Mouse (Mus musculus): ENCODE results near the gene Krcc1. TPM values are rescaled to one million over a fixed set of nuclear protein-coding genes. Genes with fewer than 3 reads are reported as not detected.

Gene Krcc1
- total and polyA plus RNA-seq, 2 experiments from 2014 or later, result 14.6 to 20.9 TPM

DNA sequence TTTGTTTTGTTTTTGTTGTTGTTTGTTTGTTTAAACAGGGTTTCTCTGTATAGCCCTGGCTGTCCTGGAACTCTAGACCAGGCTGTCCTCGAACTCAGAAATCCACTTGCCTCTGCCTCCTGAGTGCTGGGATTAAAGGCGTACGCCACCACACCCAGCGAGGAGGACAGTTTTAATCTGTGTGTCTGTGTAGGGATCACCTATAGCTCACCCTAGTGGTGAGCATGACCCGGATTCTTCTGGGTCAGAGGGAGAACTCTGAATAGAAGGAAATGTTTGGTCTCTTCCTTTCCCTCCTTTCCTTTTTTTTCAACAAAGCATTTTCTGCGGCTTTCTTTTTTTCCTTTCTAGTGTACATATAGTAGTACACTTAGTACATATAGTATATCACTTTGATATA, 23.8 kb downstream of the Krcc1 start:
- H3K4me3 ChIP-seq (ENCODE audit: low read depth, low read length), result no peak overlapping the region
- H3K36me3 ChIP-seq (ENCODE audit: insufficient read depth), result no peaks in the 10 kb centered on the region
- H3K9ac ChIP-seq, result no peak overlapping the region
- no peak for ATAC-seq
- H3K9me3 ChIP-seq (ENCODE audit: low read length), result no peaks in the 10 kb centered on the region
- 76% methylated on average over 6 of the region's 6 CpGs for WGBS
- H3K27me3 ChIP-seq (ENCODE audit: insufficient read depth, low read length), result no peaks in the 10 kb centered on the region
- H3K4me1 ChIP-seq (ENCODE audit: insufficient read depth), result no peaks in the 10 kb centered on the region
- H3K27ac ChIP-seq (ENCODE audit: low read depth, low read length), result no peak overlapping the region
- DNase-seq, result no peak
- TF ChIP-seq CTCF (IDR thresholded peaks at IDR 0.05; ENCODE audit: low read depth), result no peak
- H3K4me2 ChIP-seq (ENCODE audit: low read depth), result no peak overlapping the region

DNA sequence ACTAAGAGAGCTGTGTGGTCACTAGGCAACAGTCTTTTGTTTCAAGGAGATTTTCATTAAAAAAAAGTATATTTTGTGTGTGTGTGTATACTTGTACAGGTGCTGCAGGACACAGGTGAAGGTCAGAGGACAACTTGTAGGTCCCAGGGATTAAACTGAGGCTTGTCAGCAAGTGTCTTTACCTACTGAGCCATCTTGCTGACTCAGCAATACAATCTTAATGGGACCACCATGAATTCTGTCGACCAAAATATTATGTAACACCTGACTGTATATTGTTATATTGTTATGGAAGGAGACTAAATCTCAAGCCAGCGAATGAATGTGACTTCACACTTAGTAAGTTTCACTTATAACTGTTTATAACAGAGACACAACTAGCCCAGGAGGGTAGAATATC, 26.6 kb downstream of the Krcc1 start:
- DNase-seq, result no peak
- no peaks in the 10 kb centered on the region for H3K4me1 ChIP-seq (ENCODE audit: insufficient read depth)

GRCm38 (mm10) chr6:71298751-71299150, 27.3 kb downstream of the Krcc1 start:
- peak; percentile 47 for TF ChIP-seq CTCF (IDR thresholded peaks at IDR 0.05; ENCODE audit: low read depth)
- Histone ChIP-seq H3K4me3 (ENCODE audit: low read depth, low read length) (no peak overlapping the region), H3K27ac (ENCODE audit: low read depth, low read length) (no peak overlapping the region), H3K4me2 (ENCODE audit: low read depth) (no peak overlapping the region), H3K27me3 (ENCODE audit: insufficient read depth, low read length) (no peaks in the 10 kb centered on the region), H3K9me3 (ENCODE audit: low read length) (no peaks in the 10 kb centered on the region), H3K4me1 (ENCODE audit: insufficient read depth) (no peaks in the 10 kb centered on the region), H3K9ac (no peak overlapping the region), H3K36me3 (ENCODE audit: insufficient read depth) (no peaks in the 10 kb centered on the region)
- DNase-seq, result peak; percentile 22
- 41% methylated on average over 3 of the region's 3 CpGs for WGBS
- no peak for ATAC-seq

More for the DNA sequence above, 26.6 kb downstream of the Krcc1 start:
- Histone ChIP-seq H3K36me3 (ENCODE audit: insufficient read depth) (no peaks in the 10 kb centered on the region), H3K27me3 (ENCODE audit: insufficient read depth, low read length) (no peaks in the 10 kb centered on the region), H3K9me3 (ENCODE audit: low read length) (no peaks in the 10 kb centered on the region), H3K4me3 (ENCODE audit: low read depth, low read length) (no peak overlapping the region), H3K9ac (no peak overlapping the region), H3K4me2 (ENCODE audit: low read depth) (no peak overlapping the region), H3K27ac (ENCODE audit: low read depth, low read length) (no peak overlapping the region)
- TF ChIP-seq CTCF (IDR thresholded peaks at IDR 0.05; ENCODE audit: low read depth), result no peak
- no peak for ATAC-seq
- WGBS, result 72% methylated on average over 2 of the region's 2 CpGs

DNA sequence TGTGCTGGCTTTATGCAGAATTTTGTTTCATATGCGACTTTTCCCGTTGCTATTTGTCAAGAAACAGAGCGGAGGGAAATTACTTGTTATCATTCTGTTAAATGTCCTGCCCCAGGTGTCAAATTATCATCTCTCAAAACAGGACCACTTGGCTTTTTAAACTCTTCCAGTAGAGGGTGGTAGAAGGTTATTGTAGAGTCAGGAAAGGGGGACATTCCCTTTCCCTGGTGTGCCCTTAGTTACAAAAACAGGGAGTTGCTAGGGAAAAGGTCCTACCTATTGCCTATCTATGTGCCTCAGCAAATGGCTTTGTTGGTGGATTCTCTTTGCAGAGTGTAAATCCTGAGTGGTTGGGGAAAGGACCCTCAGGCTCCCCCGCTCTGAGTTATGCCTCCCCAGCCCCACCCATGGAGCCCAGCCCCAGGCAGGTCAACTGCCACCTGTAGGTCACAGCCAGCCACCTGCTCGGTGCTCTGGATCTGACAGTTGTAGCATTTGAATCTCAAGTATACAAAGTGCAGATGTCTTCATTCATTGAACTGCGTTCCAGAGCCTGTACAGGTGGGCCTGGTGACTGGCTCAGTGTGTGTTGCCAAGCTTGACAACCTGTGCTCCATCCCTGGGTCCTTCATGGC, 30.7 kb downstream of the Krcc1 start:
- no peak overlapping the region for H3K4me2 ChIP-seq (ENCODE audit: low read depth)
- DNase-seq, result no peak
- no peaks in the 10 kb centered on the region for H3K36me3 ChIP-seq (ENCODE audit: insufficient read depth)
- ATAC-seq, result no peak
- no peaks in the 10 kb centered on the region for H3K9me3 ChIP-seq (ENCODE audit: low read length)
- H3K27me3 ChIP-seq (ENCODE audit: insufficient read depth, low read length), result no peaks in the 10 kb centered on the region
- TF ChIP-seq CTCF (IDR thresholded peaks at IDR 0.05; ENCODE audit: low read depth), result peak; percentile 14; the same call in 1 of the 2 replicates
- H3K4me1 ChIP-seq (ENCODE audit: insufficient read depth), result no peaks in the 10 kb centered on the region
- no peak overlapping the region for H3K9ac ChIP-seq
- H3K27ac ChIP-seq (ENCODE audit: low read depth, low read length), result no peak overlapping the region
- 73% methylated on average over 6 of the region's 6 CpGs for WGBS
- no peak overlapping the region for H3K4me3 ChIP-seq (ENCODE audit: low read depth, low read length)

- Histone ChIP-seq H3K4me1 (ENCODE audit: insufficient read depth) (no peaks in the 10 kb centered on the region), H3K36me3 (ENCODE audit: insufficient read depth) (no peaks in the 10 kb centered on the region), H3K27ac (ENCODE audit: low read depth, low read length) (no peak overlapping the region), H3K9me3 (ENCODE audit: low read length) (no peaks in the 10 kb centered on the region), H3K4me3 (ENCODE audit: low read depth, low read length) (no peak overlapping the region), H3K27me3 (ENCODE audit: insufficient read depth, low read length) (no peaks in the 10 kb centered on the region), H3K4me2 (ENCODE audit: low read depth) (no peak overlapping the region), H3K9ac (no peak overlapping the region)
- TF ChIP-seq CTCF (IDR thresholded peaks at IDR 0.05; ENCODE audit: low read depth), result no peak
- 92% methylated on average over 8 of the region's 8 CpGs for WGBS
- ATAC-seq (no peak), DNase-seq (no peak)
Observed at GRCm38 (mm10) chr6:71307486-71307885, 36.0 kb downstream of the Krcc1 start.

DNA sequence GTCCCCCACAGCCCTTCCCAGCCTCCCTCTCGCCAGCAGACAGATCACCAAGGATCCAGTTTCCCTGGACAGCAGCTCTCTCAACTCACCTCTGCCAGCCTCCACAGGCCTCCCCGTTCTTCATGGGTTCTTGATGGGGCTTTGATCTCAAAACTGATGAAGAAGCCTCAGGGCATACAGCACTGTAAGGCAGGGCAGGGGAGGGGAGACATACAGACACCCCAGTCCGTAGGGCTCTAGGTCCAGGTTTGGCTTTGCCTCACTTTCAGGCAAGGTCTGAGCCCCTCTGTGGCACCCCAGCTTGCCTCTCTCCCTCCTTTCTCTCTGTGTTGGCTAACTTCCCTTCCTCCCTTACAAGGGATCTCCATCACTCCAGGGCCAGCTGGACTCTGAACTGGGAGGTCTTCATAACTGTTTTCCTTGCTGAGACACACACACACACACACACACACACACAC, 50.4 kb downstream of the Krcc1 start, which contains the start of gene Smyd1:
Gene Smyd1 (minus strand): TSS at position 408 of the 458 bp plus-strand sequence.
- Histone ChIP-seq H3K4me3 (ENCODE audit: low read depth, low read length) (no peak within 1 kb of the TSS), H3K9me3 (ENCODE audit: low read length) (no peaks in the 10 kb centered on the region), H3K4me2 (ENCODE audit: low read depth) (no peak within 1 kb of the TSS), H3K9ac (no peak within 1 kb of the TSS), H3K27me3 (ENCODE audit: insufficient read depth, low read length) (no peaks in the 10 kb centered on the region), H3K4me1 (ENCODE audit: insufficient read depth) (no peaks in the 10 kb centered on the region), H3K36me3 (ENCODE audit: insufficient read depth) (no peaks in the 10 kb centered on the region), H3K27ac (ENCODE audit: low read depth, low read length) (no peak within 1 kb of the TSS)
- ATAC-seq (no peak), DNase-seq (no peak)
- no peak for TF ChIP-seq CTCF (IDR thresholded peaks at IDR 0.05; ENCODE audit: low read depth)
- 85% methylated on average over 3 of the region's 3 CpGs for WGBS

DNA sequence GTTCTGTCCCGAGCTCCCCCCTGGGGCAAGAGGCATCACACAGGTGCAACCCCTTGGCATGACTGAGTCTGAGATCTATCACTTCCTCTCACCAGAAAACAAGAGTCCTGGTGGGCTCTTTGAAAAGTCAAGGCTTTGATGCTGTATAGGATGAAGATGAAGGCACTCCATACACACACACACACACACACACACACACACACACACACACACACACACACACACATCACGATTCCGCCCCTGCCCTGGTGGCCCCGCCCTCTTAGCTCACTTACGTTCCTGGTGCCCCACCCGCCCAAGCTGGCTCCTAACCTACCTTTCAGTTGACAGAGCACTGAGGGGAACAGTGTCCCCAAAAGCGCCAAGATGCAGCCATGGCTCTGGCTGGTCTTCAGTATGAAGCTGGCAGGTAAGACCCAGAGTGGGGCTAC, 51.0 kb downstream of the Krcc1 start, which contains the start of gene Cd8b1:
Gene Cd8b1 (plus strand): TSS at position 298 of the 431 bp plus-strand sequence.
- H3K27ac ChIP-seq (ENCODE audit: low read depth, low read length), result no peak within 1 kb of the TSS
- no peaks in the 10 kb centered on the region for H3K36me3 ChIP-seq (ENCODE audit: insufficient read depth)
- 87% methylated on average over 7 of the region's 7 CpGs for WGBS
- no peak within 1 kb of the TSS for H3K9ac ChIP-seq
- H3K27me3 ChIP-seq (ENCODE audit: insufficient read depth, low read length), result no peaks in the 10 kb centered on the region
- DNase-seq (no peak), ATAC-seq (no peak)
- no peak for TF ChIP-seq CTCF (IDR thresholded peaks at IDR 0.05; ENCODE audit: low read depth)
- H3K9me3 ChIP-seq (ENCODE audit: low read length), result no peaks in the 10 kb centered on the region
- H3K4me3 ChIP-seq (ENCODE audit: low read depth, low read length), result no peak within 1 kb of the TSS
- no peak within 1 kb of the TSS for H3K4me2 ChIP-seq (ENCODE audit: low read depth)
- H3K4me1 ChIP-seq (ENCODE audit: insufficient read depth), result no peaks in the 10 kb centered on the region

Data from forebrain, postnatal 0 days (tissue).